Mouse (Mus musculus) small intestine, adult 2 months (tissue): ENCODE results near the gene Mpp4. TPM values are rescaled to one million over a fixed set of nuclear protein-coding genes. Genes with fewer than 3 reads are reported as not detected.

ENCODE experiments used
- H3K27ac ChIP-seq: fragments of 200-500 bp; 2 replicates; pipeline ENCODE4 v1.5.1; 2012; ENCODE audit warnings: low read depth, low read length, control low read depth, inconsistent platforms; ENCODE audit not compliant: insufficient read depth
- H3K27me3 ChIP-seq: fragments of 200-500 bp; 2 replicates; pipeline ENCODE4 v1.6.1; 2012; ENCODE audit warnings: mild to moderate bottlenecking, moderate library complexity, low read length, inconsistent platforms; ENCODE audit not compliant: control insufficient read depth, insufficient read depth
- H3K36me3 ChIP-seq: fragments of 200-500 bp; 2 replicates; pipeline ENCODE4 v1.6.1; 2012; ENCODE audit warnings: mild to moderate bottlenecking, low read length, control low read depth, inconsistent platforms; ENCODE audit not compliant: control insufficient read depth, insufficient read depth
- H3K4me1 ChIP-seq: fragments of 200-500 bp; 2 replicates; pipeline ENCODE4 v1.6.1; 2012; ENCODE audit warnings: low read length, inconsistent platforms, mixed read lengths; ENCODE audit not compliant: control insufficient read depth, insufficient read depth, insufficient read length
- H3K4me3 ChIP-seq: fragments of 200-500 bp; 2 replicates; pipeline ENCODE4 v1.5.1; 2012; ENCODE audit warnings: low read depth, mild to moderate bottlenecking, control low read depth, inconsistent platforms, low read length, moderate library complexity
- CTCF ChIP-seq: fragments of 200-500 bp; IDR thresholded peaks from 2 replicates; pipeline ENCODE4 v1.5.1; 2012; ENCODE audit warnings: low read depth, mild to moderate bottlenecking, control low read depth, inconsistent platforms, low read length, moderate library complexity, mixed read lengths; ENCODE audit not compliant: insufficient replicate concordance, insufficient read length; ENCODE audit errors: extremely low read depth
- POLR2A ChIP-seq: fragments of 200-500 bp; IDR thresholded peaks from 2 replicates; pipeline ENCODE4 v1.6.1; 2012; ENCODE audit warnings: low read depth, mild to moderate bottlenecking, control low read depth, inconsistent platforms, low read length, moderate library complexity
- WGBS: fragments of 180-500 bp; shearing (Covaris S2); methylation state at CpG from one replicate; pipeline ENCODE4 v1.1.7; 2018; 5-methylcytosine and 5-hydroxymethylcytosine counted together
- polyA plus RNA-seq: library from polyadenylated mRNA; depleted of rRNA; stranded (reverse); fragments of >200 nt; gene quantifications from 2 replicates; pipeline ENCODE4 v1.2.3, GENCODE M21; 2012; rRNA removed

The Mpp4 gene
- polyA plus RNA-seq = 1.4 and 2.9 TPM in 2 replicates

DNA sequence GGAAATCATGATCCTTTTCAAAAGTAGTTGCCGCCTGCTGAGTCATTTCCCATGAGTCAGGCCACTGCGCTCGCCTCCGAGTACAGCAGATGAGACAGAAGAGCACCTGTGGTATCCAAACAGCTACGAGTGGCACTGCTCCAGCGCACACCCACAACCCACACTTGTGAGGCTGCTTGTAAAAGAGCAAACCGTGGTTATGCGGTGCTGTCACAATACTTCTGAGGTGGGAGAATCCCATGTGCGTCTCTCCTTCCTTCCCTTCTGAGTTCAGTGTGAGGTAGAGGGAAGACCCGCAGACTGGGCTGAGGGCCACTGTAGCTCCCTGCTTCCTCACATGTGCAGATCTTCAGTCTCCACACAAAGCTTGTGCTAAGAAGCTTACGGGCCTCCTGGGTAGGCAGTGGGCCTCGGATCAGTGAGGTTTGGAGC lies at the start of gene Mpp4:
Gene Mpp4, minus strand, starts transcription at position 360 of the 432 bp plus-strand sequence.
- Histone ChIP-seq H3K27me3 (no peaks in the 10 kb centered on the region), H3K4me3 (no peak within 1 kb of the TSS), H3K36me3 (peaks cover 18% of the 10 kb centered on the region), H3K4me1 (peaks cover 31% of the 10 kb centered on the region; the same call in 1 of the 2 replicates), H3K27ac (no peak within 1 kb of the TSS)
- WGBS = 74% methylated on average over 12 of the region's 12 CpGs
- no peak for TF ChIP-seq POLR2A
- TF ChIP-seq CTCF = no peak

DNA sequence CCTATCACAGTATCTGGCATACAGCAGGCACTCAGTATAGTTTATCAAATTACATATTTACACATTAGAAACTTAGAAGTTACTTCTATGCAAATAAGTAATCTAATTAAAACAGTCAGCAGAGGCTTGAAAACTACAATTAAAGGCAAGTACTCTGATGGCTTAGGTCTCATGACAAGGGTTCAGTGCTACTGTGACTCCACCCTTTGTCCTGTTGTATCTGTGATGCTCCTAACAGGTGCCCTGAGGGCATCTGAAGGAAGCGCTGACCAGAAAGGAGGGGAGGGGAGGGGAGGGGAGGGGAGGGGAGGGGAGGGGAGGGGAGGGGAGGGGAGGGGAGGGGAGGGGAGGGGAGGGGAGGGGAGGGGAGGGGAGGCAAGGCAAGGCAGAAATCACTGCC lies 49.8 kb upstream of the Mpp4 start:
- Histone ChIP-seq H3K27ac (no peak overlapping the region), H3K4me1 (peaks cover 7% of the 10 kb centered on the region; the same call in 1 of the 2 replicates), H3K36me3 (peaks cover 33% of the 10 kb centered on the region), H3K27me3 (no peaks in the 10 kb centered on the region), H3K4me3 (no peak overlapping the region)
- no peak for TF ChIP-seq CTCF
- no peak for TF ChIP-seq POLR2A
- WGBS = 40% methylated on average over 1 of the region's 1 CpGs

DNA sequence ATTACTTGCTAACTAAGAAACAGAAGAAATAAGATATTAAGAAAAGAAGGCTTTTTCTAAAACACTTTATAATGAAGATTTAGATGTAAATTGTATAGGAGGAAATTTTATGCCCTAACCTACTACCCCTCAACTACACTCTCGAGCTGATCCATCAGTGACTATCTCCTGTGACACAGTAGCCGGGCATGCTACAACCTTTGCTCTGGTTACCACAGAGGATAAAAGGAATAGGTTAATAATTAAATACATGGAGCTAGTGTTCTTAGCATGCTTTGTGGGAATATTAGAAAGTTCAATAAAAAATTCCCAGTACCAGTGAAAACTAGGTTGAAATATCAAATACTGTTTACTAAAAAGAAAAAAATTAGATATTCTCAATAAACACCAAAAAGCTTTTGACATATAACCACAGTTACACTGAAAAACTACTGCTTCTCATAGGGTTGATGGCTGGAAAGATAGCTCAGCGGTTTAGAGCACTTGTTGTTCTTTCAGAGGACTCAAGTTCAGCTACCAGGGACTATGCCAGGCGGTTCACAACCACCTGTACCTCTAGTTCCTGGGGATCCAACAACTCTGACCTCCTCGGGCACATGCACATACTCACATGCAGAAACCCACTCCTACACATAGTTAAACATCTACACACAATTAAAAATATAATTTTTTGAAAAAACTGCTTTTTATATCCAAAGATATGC lies 49.0 kb upstream of the Mpp4 start:
- 31% methylated on average over 5 of the region's 5 CpGs for WGBS
- Histone ChIP-seq H3K36me3 (peaks cover 31% of the 10 kb centered on the region), H3K4me1 (peaks cover 7% of the 10 kb centered on the region; the same call in 1 of the 2 replicates), H3K27me3 (no peaks in the 10 kb centered on the region), H3K27ac (peak overlapping the region; percentile 67; the same call in 1 of the 2 replicates), H3K4me3 (no peak overlapping the region)
- no peak for TF ChIP-seq POLR2A
- no peak for TF ChIP-seq CTCF

DNA sequence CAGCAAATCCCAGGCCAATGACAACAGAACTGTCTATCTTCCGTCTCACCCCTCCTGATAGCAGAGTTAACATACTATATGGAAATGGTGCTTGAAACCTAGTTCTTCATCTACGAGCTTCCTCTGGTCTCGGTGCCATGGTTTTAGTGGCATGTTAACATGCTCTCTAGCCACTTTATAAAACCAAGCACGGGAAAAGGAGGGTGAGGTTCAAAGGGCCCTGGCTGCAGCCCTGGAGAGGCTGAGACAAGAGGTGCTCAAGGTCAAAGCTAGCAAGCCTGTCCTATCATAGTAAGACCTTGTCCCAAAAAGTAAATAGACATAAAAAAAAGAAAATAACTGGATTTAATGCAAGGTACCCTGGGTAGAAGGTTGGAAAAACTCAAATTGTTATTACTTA lies 48.5 kb upstream of the Mpp4 start:
- TF ChIP-seq CTCF (no peak), POLR2A (no peak)
- peaks cover 7% of the 10 kb centered on the region; the same call in 1 of the 2 replicates for H3K4me1 ChIP-seq
- peak overlapping the region; percentile 43 for H3K27ac ChIP-seq
- H3K36me3 ChIP-seq = peaks cover 31% of the 10 kb centered on the region
- 43% methylated on average over 4 of the region's 4 CpGs for WGBS
- no peak overlapping the region for H3K4me3 ChIP-seq
- H3K27me3 ChIP-seq = no peaks in the 10 kb centered on the region

DNA sequence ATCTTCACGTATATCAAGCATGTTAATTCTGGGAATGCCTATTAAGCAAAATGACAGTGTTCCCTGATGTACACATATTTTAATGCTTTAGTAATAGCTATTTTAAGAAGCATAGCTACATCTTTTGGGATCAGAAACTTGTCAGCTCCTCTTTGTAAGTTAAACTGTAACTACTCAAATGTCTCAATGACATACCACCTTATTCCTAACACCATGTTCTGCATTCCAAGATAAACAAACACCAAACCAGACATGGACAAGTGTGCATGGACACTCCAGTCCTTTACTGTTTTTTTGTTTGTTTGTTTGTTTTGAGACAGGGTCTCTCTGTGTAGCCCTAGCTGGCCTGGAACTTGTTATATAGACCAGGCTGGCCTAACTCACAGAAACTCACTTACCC lies 45.1 kb upstream of the Mpp4 start:
- peaks cover 26% of the 10 kb centered on the region for H3K36me3 ChIP-seq
- H3K27ac ChIP-seq = no peak overlapping the region
- peaks cover 7% of the 10 kb centered on the region; the same call in 1 of the 2 replicates for H3K4me1 ChIP-seq
- H3K4me3 ChIP-seq = no peak overlapping the region
- 97% methylated on average over 1 of the region's 1 CpGs for WGBS
- H3K27me3 ChIP-seq = no peaks in the 10 kb centered on the region
- no peak for TF ChIP-seq CTCF
- TF ChIP-seq POLR2A = no peak

DNA sequence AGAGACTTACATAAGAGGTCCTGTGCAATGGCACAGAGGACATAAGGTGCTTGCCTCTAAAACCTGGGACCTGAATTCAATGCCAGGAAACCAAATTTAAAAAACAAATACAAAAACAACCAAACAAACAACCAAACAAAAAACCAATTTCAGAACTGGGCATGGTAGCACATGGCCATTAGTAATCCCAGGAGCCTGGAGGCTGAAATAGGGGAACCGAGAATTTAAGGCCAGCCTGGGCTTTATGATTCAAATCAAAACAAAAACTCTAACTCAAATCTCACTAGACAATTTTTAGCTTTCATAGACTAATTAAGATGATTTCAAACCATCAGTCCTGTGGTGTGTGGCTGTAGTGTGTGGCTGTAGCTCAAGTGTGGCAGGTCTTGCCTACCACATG lies 41.3 kb upstream of the Mpp4 start:
- no peak overlapping the region for H3K27ac ChIP-seq
- no peaks in the 10 kb centered on the region for H3K27me3 ChIP-seq
- H3K36me3 ChIP-seq = peaks cover 29% of the 10 kb centered on the region
- TF ChIP-seq POLR2A (no peak), CTCF (no peak)
- H3K4me1 ChIP-seq = peaks cover 5% of the 10 kb centered on the region; the same call in 1 of the 2 replicates
- H3K4me3 ChIP-seq = no peak overlapping the region
- WGBS = 90% methylated on average over 1 of the region's 1 CpGs

DNA sequence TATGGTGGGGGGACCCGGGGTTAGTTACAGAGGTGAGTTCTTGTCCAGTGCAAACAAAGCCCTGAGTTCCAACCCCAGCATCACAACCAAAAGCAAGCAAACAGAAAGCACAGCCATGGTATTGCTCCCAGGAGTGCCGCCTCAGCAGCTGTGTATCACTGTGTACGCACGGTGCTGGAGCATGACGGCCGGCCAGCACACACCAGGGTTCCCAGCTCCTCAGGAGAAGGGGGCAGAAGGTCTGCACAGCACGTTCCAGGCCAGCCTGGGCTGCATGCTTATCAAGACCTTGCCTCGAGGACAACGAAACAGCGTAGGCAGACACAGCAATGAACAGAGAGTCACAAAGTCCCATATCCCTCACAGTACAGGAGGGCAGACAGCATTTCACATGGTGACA lies 39.2 kb upstream of the Mpp4 start:
- WGBS = 77% methylated on average over 10 of the region's 10 CpGs
- H3K4me3 ChIP-seq = no peak overlapping the region
- H3K27ac ChIP-seq = no peak overlapping the region
- TF ChIP-seq CTCF (no peak), POLR2A (no peak)
- peaks cover 5% of the 10 kb centered on the region; the same call in 1 of the 2 replicates for H3K4me1 ChIP-seq
- H3K27me3 ChIP-seq = no peaks in the 10 kb centered on the region
- H3K36me3 ChIP-seq = peaks cover 33% of the 10 kb centered on the region
